Mouse (Mus musculus) forebrain, embryonic 16.5 days (tissue): Measurements from ENCODE around the gene Pepd. TPM values are rescaled to one million over a fixed set of nuclear protein-coding genes. Genes with fewer than 3 reads are reported as not detected.

ENCODE experiments used
- ATAC-seq: fragments of 200-750 bp; cut with Nextera tagmentation; 2 replicates; pipeline ENCODE4 v1.8.0; 2017; ENCODE audit warnings: mild to moderate bottlenecking, moderate library complexity
- H3K27ac ChIP-seq: fragments of 300-500 bp; sonication (generic); 2 replicates; pipeline ENCODE4 v1.5.1; 2014; ENCODE audit warnings: low read length, control low read depth
- H3K27me3 ChIP-seq: fragments of 300-500 bp; sonication (generic); replicated peaks from 2 replicates; pipeline ENCODE4 v1.6.1; 2014; ENCODE audit warnings: low read length; ENCODE audit not compliant: control insufficient read depth, insufficient read depth
- H3K36me3 ChIP-seq: fragments of 300-500 bp; sonication (generic); 2 replicates; pipeline ENCODE4 v1.6.1; 2014; ENCODE audit not compliant: control insufficient read depth, insufficient read depth
- H3K4me1 ChIP-seq: fragments of 300-500 bp; sonication (generic); replicated peaks from 2 replicates; pipeline ENCODE4 v1.6.1; 2014; ENCODE audit warnings: low read length; ENCODE audit not compliant: control insufficient read depth, insufficient read depth
- H3K4me2 ChIP-seq: fragments of 300-500 bp; sonication (generic); 2 replicates; pipeline ENCODE4 v1.6.1; 2014; ENCODE audit warnings: mild to moderate bottlenecking, low read length, control low read depth
- H3K4me3 ChIP-seq: fragments of 300-500 bp; sonication (generic); replicated peaks from 2 replicates; pipeline ENCODE4 v1.5.1; 2014; ENCODE audit warnings: mild to moderate bottlenecking, low read length, control low read depth
- H3K9ac ChIP-seq: fragments of 300-500 bp; sonication (generic); replicated peaks from 2 replicates; pipeline ENCODE4 v1.6.1; 2014; ENCODE audit warnings: low read depth, low read length, control low read depth
- H3K9me3 ChIP-seq: fragments of 300-500 bp; sonication (generic); 2 replicates; pipeline ENCODE4 v1.6.1; 2016; ENCODE audit warnings: low read length; ENCODE audit not compliant: control insufficient read depth
- WGBS: fragments of 180-500 bp; shearing (Covaris S2); extraction: QIAGEN DNeasy Blood & Tissue Kit; methylation state at CpG from one replicate; pipeline ENCODE4 v1.1.7; 2014; 5-methylcytosine and 5-hydroxymethylcytosine counted together
- polyA plus RNA-seq: library from polyadenylated mRNA; unstranded; fragments of >200 nt; fragmentation: Nextera tagmentation; extraction: Ambion mirVana; gene quantifications from 2 replicates; pipeline ENCODE4 v1.2.1, GENCODE M21; 2015

Gene Pepd
- polyA plus RNA-seq, 1 experiment from 2014 or later = 58.0 TPM

DNA sequence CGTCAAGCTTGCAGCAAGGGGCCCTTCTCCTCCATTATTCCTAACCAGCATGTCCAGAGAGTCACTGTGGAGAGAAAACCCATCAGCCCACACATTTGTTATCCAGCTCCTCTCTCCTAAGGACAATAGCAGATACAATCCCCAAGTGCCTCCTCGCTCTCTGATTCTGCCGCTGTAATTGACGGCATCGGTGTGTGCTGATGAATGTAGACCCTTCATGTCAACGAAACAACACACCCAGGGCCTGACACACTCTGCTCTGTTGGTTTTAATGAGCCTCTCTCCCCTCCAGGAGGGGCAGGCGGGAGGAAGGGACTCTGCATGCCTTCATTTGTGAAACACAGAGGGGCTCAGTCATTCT is 27.8 kb downstream of the Pepd start:
- Histone ChIP-seq H3K9me3 (peaks cover 6% of the 10 kb centered on the region; the same call in 1 of the 2 replicates), H3K36me3 (peaks cover 12% of the 10 kb centered on the region), H3K4me3 (no peak overlapping the region), H3K4me2 (no peak overlapping the region), H3K4me1 (peaks cover 19% of the 10 kb centered on the region), H3K9ac (0 out of 2 replicates have a peak overlapping the region, but pooled peaks have one; percentile 4), H3K27me3 (no peaks in the 10 kb centered on the region), H3K27ac (0 out of 2 replicates have a peak overlapping the region, but pooled peaks have one; percentile 23)
- 8% methylated on average over 7 of the region's 7 CpGs for WGBS
- peak; percentile 24; the same call in 1 of the 2 replicates for ATAC-seq

DNA sequence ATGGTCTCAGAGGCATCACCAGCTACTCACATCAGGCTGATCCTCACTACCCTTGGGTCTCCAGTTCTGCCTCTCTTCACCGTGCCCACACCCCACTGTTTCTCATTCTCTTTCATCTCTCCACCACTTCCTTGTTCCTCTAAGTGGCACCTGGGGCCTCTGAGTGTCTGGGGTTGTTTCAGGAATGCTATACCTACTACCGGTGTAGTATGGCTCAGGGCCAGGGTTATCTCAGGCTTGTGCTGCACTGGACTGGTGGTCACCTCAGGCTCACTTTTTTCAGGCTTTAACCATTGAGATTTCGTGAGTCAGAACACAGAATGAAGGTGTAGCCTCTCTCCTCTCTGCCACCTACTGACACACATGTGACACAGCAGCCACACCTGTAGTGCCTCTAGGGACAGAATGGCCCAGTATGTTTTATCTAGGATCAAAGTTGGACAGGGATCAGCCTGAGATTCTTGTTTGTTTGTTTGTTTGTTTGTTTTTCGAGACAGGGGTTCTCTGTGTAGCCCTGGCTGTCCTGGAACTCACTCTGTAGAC is 31.5 kb downstream of the Pepd start:
- H3K4me3 ChIP-seq = no peak overlapping the region
- no peak for ATAC-seq

DNA sequence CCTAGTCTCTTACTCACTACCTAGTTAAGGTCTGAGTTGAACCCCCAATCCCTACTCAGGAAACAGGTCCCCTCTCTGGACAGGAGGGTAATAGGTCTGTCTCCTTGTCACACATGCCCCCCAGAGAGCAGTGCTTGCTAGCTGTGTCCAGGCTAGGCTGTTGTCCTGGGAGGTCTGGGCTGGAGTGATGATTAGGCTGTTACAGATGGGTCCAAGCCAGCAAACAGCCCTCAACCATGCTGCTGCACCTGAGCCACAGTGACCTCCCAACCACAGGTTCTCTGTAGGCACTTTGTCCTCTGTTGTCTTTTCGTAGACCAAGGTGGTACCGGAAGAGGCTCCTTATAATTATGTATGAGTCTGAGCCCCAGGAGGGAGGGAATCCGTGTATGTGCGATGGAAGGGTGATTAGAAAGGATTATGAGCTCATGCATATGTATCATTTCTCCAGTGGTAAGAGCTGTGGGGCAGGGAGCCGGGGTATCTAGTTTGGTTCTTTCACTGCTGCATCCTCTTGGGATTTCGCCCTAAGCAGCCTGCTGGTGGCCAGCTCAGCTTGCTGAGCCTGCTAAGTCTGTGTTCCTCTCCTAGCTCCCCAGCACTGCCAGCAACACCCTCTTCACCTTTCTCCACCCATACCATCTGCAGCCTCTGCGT is 34.2 kb downstream of the Pepd start:
- H3K27me3 ChIP-seq = no peaks in the 10 kb centered on the region
- no peak overlapping the region for H3K9ac ChIP-seq
- H3K4me1 ChIP-seq = peaks cover 6% of the 10 kb centered on the region
- 34% methylated on average over 7 of the region's 7 CpGs for WGBS
- H3K36me3 ChIP-seq = no peaks in the 10 kb centered on the region
- no peak overlapping the region for H3K4me2 ChIP-seq
- H3K9me3 ChIP-seq = no peaks in the 10 kb centered on the region
- no peak overlapping the region for H3K27ac ChIP-seq
- ATAC-seq = no peak
- no peak overlapping the region for H3K4me3 ChIP-seq

More for the DNA sequence above, 31.5 kb downstream of the Pepd start:
- Histone ChIP-seq H3K36me3 (no peaks in the 10 kb centered on the region), H3K9me3 (no peaks in the 10 kb centered on the region), H3K27me3 (no peaks in the 10 kb centered on the region), H3K4me2 (no peak overlapping the region), H3K27ac (no peak overlapping the region), H3K9ac (no peak overlapping the region), H3K4me1 (peaks cover 22% of the 10 kb centered on the region)
- 69% methylated on average over 4 of the region's 4 CpGs for WGBS

DNA sequence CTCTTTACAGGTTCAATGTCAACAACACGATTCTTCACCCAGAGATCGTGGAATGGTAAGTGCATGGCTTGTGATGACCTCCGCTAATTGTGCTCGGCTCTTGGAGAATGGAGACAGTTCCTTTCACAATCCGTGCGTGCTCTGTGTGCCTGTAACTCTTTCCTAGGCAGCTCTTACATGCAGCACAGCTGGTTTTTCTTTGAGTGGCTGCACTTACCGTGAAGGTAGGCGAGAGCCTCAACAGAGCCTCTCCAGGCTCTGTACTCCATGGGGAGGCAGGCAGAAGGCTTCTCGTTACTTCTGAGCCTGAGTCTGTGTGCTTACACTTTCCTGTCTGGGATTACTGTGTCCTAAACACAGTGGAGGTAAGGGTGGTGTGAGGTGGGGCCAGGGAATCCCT is 42.4 kb downstream of the Pepd start:
- no peaks in the 10 kb centered on the region for H3K36me3 ChIP-seq
- H3K9me3 ChIP-seq = no peaks in the 10 kb centered on the region
- H3K4me3 ChIP-seq = no peak overlapping the region
- no peak for ATAC-seq
- H3K9ac ChIP-seq = no peak overlapping the region
- no peaks in the 10 kb centered on the region; the same call in 1 of the 2 replicates for H3K4me1 ChIP-seq
- no peak overlapping the region for H3K4me2 ChIP-seq
- H3K27ac ChIP-seq = no peak overlapping the region
- H3K27me3 ChIP-seq = no peaks in the 10 kb centered on the region
- WGBS = 84% methylated on average over 9 of the region's 9 CpGs

DNA sequence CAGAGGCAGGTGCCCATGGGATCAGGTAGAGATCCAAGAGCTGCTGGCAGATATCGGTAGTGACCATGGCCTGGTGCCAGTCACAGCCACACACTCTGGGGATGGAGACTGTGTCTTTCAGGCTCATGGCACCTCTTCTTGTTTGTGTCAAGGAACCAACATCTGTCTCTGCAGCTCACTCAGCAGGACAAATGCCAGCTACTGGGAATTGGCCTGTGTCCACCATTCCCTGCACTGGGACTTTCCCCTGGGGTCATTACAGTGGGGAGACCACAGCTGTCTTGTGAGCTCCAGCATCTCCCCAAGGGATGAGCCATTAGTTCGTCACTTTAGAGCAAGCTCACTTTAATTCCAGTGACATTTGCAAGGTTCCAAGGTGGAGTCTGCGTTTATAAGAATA is 43.1 kb downstream of the Pepd start:
- no peaks in the 10 kb centered on the region; the same call in 1 of the 2 replicates for H3K4me1 ChIP-seq
- no peak overlapping the region for H3K9ac ChIP-seq
- H3K27me3 ChIP-seq = no peaks in the 10 kb centered on the region
- no peaks in the 10 kb centered on the region for H3K36me3 ChIP-seq
- no peak overlapping the region for H3K4me2 ChIP-seq
- no peak overlapping the region for H3K4me3 ChIP-seq
- no peaks in the 10 kb centered on the region for H3K9me3 ChIP-seq
- ATAC-seq = no peak
- 82% methylated on average over 3 of the region's 3 CpGs for WGBS
- no peak overlapping the region for H3K27ac ChIP-seq

DNA sequence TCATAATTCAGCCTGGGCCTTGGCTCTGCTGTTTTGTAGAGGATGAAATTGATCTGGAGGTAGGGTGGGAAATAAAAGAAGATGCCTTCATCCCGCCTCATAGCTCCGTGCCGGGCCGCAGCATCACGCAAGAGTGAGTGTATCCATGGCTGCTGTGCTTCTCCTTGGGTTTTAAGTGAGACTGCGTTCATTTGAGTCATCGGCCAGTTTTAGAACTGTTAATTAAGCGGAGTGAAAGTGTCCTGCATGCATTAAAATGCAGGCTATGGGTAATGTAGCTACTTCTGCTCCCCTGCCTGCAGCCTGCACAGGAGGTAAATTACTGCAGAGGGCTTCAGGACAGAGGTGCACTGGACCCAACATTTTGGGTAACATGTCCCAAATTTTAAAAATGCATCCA is 45.0 kb downstream of the Pepd start:
- Histone ChIP-seq H3K27ac (no peak overlapping the region), H3K9ac (no peak overlapping the region), H3K27me3 (no peaks in the 10 kb centered on the region), H3K9me3 (no peaks in the 10 kb centered on the region), H3K4me2 (no peak overlapping the region), H3K4me1 (no peaks in the 10 kb centered on the region; the same call in 1 of the 2 replicates), H3K36me3 (no peaks in the 10 kb centered on the region), H3K4me3 (no peak overlapping the region)
- no peak for ATAC-seq
- WGBS = 82% methylated on average over 8 of the region's 8 CpGs

DNA sequence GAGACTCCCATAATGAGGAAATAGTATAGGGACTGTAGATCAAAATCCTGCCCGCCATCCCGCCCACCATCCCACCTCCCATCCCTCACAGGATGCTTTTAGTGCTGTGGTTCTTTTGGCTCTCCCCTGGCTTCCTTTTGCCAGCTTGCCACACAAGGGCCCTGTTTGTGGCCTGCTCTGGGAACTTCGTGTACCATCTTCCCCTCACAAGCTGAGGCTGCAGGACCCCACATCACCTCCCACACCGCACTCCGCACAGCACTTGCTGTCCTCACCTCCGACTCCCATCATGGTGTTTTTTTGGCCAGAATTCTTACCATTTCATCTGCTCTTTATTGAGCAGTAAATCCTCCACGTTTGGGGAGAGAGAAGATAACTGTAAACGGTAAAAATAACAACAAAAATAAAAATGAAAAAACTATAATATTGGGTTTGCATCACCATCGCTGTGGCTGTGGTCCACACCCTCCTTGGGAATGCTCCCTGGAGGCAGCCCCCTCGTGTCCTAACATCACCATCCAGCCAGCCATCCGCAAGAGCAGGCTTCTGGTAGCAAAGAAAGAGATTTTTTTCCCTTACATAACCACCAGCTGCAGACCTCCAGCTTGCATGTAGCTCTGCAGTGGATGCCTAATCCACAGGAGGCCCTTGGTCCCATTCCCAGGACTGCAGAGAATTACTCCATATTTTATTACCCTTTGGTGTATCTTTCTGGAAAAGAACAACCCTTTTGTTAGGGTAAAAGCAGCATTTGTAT is 51.9 kb downstream of the Pepd start:
- Histone ChIP-seq H3K4me3 (no peak overlapping the region), H3K27me3 (no peaks in the 10 kb centered on the region), H3K9ac (no peak overlapping the region), H3K4me1 (no peaks in the 10 kb centered on the region), H3K9me3 (no peaks in the 10 kb centered on the region), H3K36me3 (no peaks in the 10 kb centered on the region), H3K4me2 (no peak overlapping the region), H3K27ac (no peak overlapping the region)
- ATAC-seq = no peak
- 83% methylated on average over 11 of the region's 11 CpGs for WGBS

DNA sequence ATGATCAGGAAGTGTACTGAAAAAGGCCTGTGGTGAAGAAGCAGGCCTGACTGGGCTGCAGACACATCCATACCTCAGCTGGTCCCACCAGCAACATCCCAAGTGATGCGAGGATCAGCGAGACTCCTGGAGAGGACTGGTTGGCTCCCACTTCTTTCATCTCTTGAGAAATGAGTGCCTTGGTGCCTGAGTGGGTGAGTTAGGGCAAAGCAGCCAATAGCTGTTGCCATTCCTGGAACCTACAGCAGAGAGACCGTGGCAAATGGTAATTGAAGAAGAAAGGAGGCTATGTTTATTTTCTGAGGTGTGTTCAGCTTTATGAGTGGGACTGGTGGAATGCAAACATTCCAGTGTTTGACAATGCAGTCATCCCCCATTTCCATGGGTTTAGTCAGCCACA is 55.2 kb downstream of the Pepd start:
- no peaks in the 10 kb centered on the region for H3K9me3 ChIP-seq
- H3K4me3 ChIP-seq = no peak overlapping the region
- H3K27me3 ChIP-seq = no peaks in the 10 kb centered on the region
- H3K9ac ChIP-seq = no peak overlapping the region
- WGBS = 93% methylated on average over 3 of the region's 3 CpGs
- H3K36me3 ChIP-seq = peaks cover 3% of the 10 kb centered on the region; the same call in 1 of the 2 replicates
- H3K27ac ChIP-seq = no peak overlapping the region
- H3K4me1 ChIP-seq = no peaks in the 10 kb centered on the region
- H3K4me2 ChIP-seq = no peak overlapping the region
- ATAC-seq = no peak

DNA sequence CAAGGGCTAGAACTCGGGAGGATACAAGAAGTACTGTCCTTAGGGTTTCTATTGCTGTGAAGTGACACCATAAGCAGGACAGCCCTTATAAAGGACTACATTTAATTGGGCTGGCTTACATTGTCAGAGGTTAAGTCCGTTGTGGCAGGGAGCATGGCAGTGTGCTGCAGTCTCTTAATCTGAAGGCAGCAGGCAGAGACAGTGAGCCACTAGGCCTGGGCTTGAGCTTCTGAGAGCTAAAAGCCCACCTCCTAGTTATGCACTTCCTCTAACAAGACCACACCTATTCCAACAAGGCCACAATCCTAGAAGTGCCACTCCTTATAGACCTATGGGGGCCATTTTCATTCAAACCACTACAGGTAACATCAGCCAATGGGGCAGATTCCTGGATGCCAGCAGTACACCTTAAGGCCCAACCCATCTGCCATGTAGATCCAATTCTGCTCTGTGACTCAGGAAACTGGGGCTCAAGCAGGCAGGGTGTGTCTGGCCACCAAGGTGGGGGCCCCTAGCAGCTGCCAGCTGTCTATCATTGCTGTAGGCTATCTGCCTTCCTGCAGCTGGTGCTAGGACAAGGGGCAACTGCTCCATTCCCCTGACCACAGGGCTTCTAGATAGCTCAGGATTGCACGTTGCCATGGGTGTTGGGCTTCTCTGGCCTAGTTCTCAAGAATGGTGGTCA is 56.7 kb downstream of the Pepd start:
- Histone ChIP-seq H3K27me3 (no peaks in the 10 kb centered on the region), H3K4me2 (no peak overlapping the region), H3K27ac (no peak overlapping the region), H3K4me1 (0 out of 2 replicates have a peak, but pooled peaks cover 3% of the 10 kb centered on the region), H3K4me3 (no peak overlapping the region), H3K9me3 (no peaks in the 10 kb centered on the region), H3K36me3 (peaks cover 3% of the 10 kb centered on the region; the same call in 1 of the 2 replicates), H3K9ac (no peak overlapping the region)
- no peak for ATAC-seq
- WGBS = 79% methylated on average over 3 of the region's 3 CpGs
